Mouse (Mus musculus) cerebellum, postnatal 14 days (tissue): ENCODE measurements around the gene Cckbr.

Source experiments
- DNase-seq, 2 experiments: peaks; one replicate each; pipeline ENCODE4 v3.0.0; 2021; ENCODE audit warnings: mixed read lengths in 2 of 2

Cckbr gene

DNA sequence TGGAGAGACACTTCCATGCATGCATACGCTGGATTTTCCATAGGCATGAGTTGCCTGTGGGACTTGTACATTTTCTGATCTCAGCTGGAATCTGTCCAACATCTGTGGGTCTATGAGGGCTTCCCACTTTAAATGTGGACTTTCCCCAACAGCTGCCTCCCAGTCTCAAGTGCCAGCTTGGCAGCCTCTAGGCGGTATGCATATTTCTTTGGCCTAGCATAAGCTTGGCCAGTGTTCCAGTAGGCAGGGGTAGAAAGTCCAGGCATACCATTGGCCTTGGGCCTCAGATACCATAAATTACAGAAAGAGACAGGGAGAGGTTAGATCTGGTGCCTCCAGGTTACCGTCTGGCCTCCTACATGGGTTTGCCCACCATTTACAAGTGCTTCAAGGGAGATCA is 72.3 kb downstream of the Cckbr start:
- DNase-seq: no peak

DNA sequence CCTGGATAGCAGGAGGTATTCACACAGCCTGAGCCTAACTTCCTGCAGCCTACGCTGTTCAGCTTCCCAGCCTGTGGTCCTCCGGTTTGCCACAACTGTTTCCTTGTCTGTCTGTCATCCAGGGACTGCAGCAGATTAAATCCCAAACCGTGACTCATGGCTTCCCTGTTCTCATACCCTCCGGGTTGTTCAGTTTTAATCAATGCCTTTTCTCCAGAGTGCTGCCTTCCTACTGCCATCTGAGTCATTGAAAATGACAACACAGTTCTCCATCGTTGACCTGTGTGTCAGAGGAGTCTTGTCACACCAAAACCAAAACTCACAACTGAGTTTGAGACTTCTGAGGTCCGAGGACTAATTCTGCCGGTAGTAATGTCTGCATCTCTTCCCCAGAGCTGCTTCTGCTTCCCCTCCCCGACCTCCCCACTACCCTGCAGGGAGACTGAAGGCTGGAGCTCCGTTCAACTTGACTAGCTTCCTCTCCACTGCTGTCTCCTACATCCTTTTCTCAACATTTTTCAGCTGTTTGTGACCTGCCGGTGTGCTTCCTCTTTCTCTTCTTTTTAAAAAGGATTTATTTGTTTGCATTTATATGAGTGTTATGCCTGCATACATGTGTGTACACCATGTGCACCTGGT is 73.4 kb downstream of the Cckbr start:
- no peak for DNase-seq

DNA sequence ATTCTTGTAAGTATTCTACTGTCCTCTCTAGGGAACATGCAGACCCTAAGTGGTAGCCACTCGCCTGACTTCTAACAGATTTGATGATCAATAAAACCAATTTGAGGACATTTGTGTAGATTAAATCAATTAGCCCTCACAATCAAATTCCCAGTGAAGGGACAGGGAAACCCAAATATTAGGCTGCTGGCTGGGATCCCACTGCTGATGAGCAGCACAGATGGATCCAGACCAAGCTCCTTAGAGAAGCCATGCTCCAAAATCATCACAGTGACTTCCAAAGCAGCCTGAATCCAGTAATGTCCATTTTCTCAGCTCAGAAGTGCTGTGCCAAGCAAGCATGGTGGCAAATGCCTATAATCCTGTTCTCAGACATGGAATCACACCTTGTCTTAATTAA is 74.1 kb downstream of the Cckbr start:
- DNase-seq: peak; percentile 56 to 60

DNA sequence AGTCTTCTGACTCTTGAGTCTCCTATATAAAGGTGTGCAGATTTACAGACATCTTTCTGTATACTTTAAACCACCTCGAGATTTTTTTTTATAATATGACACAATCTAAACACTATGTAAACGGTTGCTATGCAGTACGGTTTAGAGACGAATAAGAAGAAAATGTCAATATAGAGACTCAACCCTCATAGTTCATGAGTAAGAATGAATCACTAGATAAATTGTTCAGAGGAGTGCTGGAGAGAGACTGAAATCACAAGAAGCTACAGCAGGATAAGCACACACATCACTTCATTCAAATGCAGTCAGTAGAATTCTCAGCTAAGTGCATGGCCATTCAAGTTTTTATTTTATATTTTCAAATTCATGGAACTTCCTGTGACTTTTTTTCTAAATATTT is 76.5 kb downstream of the Cckbr start:
- DNase-seq: no peak

DNA sequence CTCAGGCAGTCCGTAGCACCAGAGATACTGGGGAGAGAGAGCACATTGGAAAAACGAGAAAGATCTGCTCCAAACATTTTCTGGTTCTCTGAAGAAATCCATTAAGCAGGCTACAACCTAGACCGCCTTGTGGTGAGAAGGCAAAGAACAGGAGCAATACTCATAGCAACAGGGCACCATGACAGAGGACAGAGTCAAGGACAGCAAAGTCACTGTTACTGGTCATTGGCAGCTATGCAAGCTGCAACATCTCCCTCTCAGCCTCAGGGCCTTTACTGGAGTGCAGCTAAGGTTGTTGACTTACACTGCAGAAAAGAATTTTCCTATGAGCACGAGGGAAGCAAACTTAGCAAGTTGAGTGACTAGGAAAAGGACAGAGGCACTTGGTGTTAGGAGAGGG is 81.7 kb downstream of the Cckbr start:
- no peak for DNase-seq

DNA sequence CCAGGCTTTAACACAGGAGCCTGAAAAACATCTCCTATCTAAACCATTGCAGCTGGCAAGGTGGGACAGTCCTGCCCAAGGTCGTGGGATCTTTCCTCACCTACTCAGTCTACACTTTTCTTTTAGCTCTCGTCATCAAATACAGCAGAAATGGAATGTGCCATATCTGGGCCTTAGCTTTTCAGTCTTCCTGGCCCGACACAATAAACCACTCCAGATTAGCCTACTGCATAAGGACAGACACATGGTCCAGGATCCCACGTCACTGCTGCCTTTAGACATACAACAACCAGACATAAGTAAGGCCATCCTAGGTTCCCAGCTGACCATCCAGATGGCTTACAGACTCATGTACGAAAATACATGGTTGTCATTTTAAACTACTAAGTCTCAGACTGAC is 84.6 kb downstream of the Cckbr start:
- no peak for DNase-seq

- no peak for DNase-seq
These were observed 88.3 kb downstream of the Cckbr start for GRCm38 (mm10) chr7:105513845-105514291.

DNA sequence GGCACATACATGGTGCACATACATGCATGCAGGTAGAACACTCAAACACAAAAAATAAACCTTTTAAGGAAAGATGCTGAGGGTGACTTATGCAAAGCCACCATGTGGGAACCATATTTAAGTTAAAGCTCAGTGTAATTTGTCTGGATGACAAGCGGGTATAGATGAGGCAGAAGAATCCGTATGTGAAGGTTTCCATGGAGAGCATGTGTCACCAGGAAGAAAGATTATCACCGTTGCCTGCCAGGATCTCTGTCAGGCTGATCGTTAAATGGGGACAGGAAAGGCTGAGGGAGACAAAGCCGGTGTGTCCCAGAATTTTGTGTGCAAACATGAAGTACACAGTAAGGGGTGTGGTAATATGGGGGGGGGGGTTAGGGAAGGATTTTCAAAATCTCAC is 89.0 kb downstream of the Cckbr start:
- no peak for DNase-seq

DNA sequence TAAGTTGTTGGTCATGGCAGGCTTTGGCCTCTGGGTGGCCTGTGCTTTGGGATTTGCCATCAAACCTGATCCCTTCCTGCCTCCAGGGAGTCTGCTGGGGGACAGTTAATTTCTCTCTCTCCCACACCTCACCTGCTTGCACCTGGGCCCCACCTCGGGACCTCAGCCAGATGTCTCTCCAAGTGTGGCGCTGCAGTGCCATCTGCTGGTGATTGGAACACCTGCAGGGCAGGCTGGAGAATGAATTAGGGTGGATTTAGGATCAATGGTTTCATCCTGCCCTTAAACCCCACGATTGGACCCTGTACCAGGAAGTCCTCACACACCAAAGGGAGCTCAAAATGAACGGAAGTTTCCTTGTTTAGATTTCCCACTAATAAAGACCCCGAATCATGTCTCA is 89.6 kb downstream of the Cckbr start:
- DNase-seq: peak; percentile 76 to 86

- no peak for DNase-seq
These were observed 91.3 kb downstream of the Cckbr start for GRCm38 (mm10) chr7:105516669-105517360.

DNA sequence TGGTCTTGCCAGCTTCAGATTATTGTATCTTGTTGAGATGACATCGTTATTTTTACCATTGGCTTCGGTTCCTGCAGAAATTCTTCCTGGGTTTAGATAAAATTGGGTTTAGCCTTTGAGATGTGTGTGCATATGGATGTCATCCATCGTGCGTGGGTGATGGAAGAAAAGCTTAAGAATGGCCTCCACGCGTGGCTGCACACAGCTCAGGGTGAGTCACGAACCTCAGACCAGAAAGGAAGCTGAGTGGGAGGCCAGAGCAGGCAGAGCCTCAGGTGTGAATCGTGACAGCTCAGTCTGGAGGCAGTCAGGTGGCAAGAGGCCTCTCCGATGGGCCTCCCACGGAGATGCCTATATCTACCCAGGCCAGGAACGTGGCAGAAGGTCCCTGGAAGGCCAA is 93.8 kb downstream of the Cckbr start:
- no peak for DNase-seq

DNA sequence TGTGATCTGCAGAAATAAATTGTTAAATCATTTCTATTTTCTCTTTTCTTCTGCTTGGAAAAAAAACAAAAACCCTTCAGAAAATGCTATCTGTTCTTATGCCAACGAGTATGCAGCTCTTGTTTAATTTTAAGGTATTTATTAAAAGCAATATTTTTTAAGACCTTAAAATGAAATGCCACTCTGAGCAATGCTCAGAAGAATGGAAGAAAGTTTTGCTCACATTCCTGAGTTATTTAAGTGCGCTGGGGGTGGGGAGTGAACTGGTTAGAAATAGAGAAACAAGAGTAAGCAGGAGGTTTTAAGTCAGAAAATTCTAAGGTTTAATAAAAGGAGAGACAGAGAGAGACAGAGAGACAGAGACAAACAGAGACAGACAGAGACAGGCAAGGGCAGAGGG is 94.2 kb downstream of the Cckbr start:
- DNase-seq: no peak

DNA sequence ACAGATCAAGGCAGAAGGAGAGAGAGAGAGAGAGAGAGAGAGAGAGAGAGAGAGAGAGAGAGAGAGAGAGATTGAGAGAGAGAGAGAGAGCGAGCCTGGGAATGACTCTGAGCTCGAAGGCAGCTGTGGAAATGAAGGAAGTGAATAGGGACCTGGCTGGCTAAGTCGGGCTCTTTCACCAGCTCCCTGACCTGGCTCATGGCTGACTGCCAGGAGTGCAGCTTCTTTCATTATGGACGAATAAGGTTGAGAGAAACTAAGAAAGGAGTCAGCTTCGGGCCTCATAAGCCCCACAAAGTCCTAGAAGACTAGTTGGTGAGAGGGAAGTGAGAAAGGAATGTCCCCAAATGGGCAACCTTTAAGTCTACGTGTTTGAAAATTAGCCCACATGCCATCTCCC is 94.7 kb downstream of the Cckbr start:
- peak in 1 of 2 experiments; percentile 33 for DNase-seq
